Mouse (Mus musculus): Measurements from ENCODE around the gene Fntb.

DNA sequence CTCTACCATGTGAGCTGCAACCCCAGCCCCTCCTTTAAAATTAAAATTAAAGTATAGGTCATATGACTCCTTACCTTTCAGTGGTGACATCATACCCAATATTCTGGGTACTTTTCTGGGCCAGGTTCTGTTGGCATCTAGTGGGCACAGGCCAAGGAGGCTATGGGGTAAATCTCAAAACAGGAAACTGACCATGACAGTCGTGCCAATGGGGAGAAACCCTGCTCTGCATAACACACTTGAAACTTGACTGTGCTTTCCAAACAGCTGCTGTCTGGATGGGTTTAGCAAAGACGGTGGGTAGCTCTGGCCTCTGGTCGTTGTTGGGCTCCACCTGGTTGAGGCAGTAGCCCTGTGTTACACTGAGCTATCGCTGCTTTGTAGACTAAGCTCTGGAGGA, 114.7 kb downstream of the Fntb start:
- TF ChIP-seq CTCF (IDR thresholded peaks at IDR 0.05; ENCODE audit: insufficient read depth, low read length) = no peak
- no peak for TF ChIP-seq POLR2A (IDR thresholded peaks at IDR 0.05; ENCODE audit: borderline replicate concordance, extremely low read depth, low read depth, low read length)
